Mouse (Mus musculus): ENCODE measurements around the gene Phlda2. TPM values are rescaled to one million over a fixed set of nuclear protein-coding genes. Genes with fewer than 3 reads are reported as not detected.

Gene Phlda2
- total and polyA plus RNA-seq, 2 experiments from 2014 or later: not detected

- 76% methylated on average over 6 of the region's 6 CpGs for WGBS
- H3K27ac ChIP-seq (ENCODE audit: low read depth): no peak overlapping the region
- DNase-seq (ENCODE audit: low spot score) (no peak), ATAC-seq (ENCODE audit: insufficient read depth, low read depth) (no peak)
- H3K36me3 ChIP-seq (replicated peaks; ENCODE audit: control insufficient read depth, insufficient read depth, low read length): no peaks in the 10 kb centered on the region
- no peaks in the 10 kb centered on the region for H3K9me3 ChIP-seq (replicated peaks; ENCODE audit: control insufficient read depth, low read length)
- H3K27me3 ChIP-seq (ENCODE audit: control insufficient read depth, insufficient read depth, low read length): 0 out of 2 replicates have a peak, but pooled peaks cover 5% of the 10 kb centered on the region
- no peaks in the 10 kb centered on the region for H3K4me1 ChIP-seq (ENCODE audit: control insufficient read depth, insufficient read depth)
- TF ChIP-seq EP300 (IDR thresholded peaks at IDR 0.05; ENCODE audit: low read depth): no peak
- no peak overlapping the region for H3K4me3 ChIP-seq (ENCODE audit: low read depth, low read length)
- no peak overlapping the region for H3K4me2 ChIP-seq (ENCODE audit: low read depth, low read length)
- H3K9ac ChIP-seq (replicated peaks; ENCODE audit: low read depth, low read length): no peak overlapping the region
Observed at GRCm38 (mm10) chr7:143489735-143490134, 13.2 kb downstream of the Phlda2 start.

- TF ChIP-seq CTCF (IDR thresholded peaks at IDR 0.05; ENCODE audit: low read depth): no peak
- TF ChIP-seq EP300 (IDR thresholded peaks at IDR 0.05; ENCODE audit: low read depth): no peak
- Histone ChIP-seq H3K27ac (ENCODE audit: low read depth) (no peak overlapping the region), H3K36me3 (replicated peaks; ENCODE audit: control insufficient read depth, insufficient read depth, low read length) (no peaks in the 10 kb centered on the region), H3K27me3 (ENCODE audit: control insufficient read depth, insufficient read depth, low read length) (peaks cover 19% of the 10 kb centered on the region; the same call in 1 of the 2 replicates), H3K9me3 (replicated peaks; ENCODE audit: control insufficient read depth, low read length) (no peaks in the 10 kb centered on the region), H3K9ac (replicated peaks; ENCODE audit: low read depth, low read length) (no peak overlapping the region), H3K4me3 (ENCODE audit: low read depth, low read length) (no peak overlapping the region), H3K4me1 (ENCODE audit: control insufficient read depth, insufficient read depth) (no peaks in the 10 kb centered on the region), H3K4me2 (ENCODE audit: low read depth, low read length) (no peak overlapping the region)
- ATAC-seq (ENCODE audit: insufficient read depth, low read depth) (no peak), DNase-seq (ENCODE audit: low spot score) (peak; percentile 3)
- WGBS: 12% methylated on average over 6 of the region's 6 CpGs
Observed at GRCm38 (mm10) chr7:143482541-143482940, 20.4 kb downstream of the Phlda2 start.

GRCm38 (mm10) chr7:143481806-143482387, 21.1 kb downstream of the Phlda2 start:
- no peaks in the 10 kb centered on the region for H3K4me1 ChIP-seq (ENCODE audit: control insufficient read depth, insufficient read depth)
- H3K9me3 ChIP-seq (replicated peaks; ENCODE audit: control insufficient read depth, low read length): no peaks in the 10 kb centered on the region
- TF ChIP-seq EP300 (IDR thresholded peaks at IDR 0.05; ENCODE audit: low read depth) (no peak), CTCF (IDR thresholded peaks at IDR 0.05; ENCODE audit: low read depth) (no peak)
- no peak for DNase-seq (ENCODE audit: low spot score)
- H3K27ac ChIP-seq (ENCODE audit: low read depth): no peak overlapping the region
- no peak overlapping the region for H3K4me2 ChIP-seq (ENCODE audit: low read depth, low read length)
- H3K4me3 ChIP-seq (ENCODE audit: low read depth, low read length): no peak overlapping the region
- peaks cover 19% of the 10 kb centered on the region; the same call in 1 of the 2 replicates for H3K27me3 ChIP-seq (ENCODE audit: control insufficient read depth, insufficient read depth, low read length)
- 43% methylated on average over 5 of the region's 5 CpGs for WGBS
- no peaks in the 10 kb centered on the region for H3K36me3 ChIP-seq (replicated peaks; ENCODE audit: control insufficient read depth, insufficient read depth, low read length)
- no peak for ATAC-seq (ENCODE audit: insufficient read depth, low read depth)
- no peak overlapping the region for H3K9ac ChIP-seq (replicated peaks; ENCODE audit: low read depth, low read length)

GRCm38 (mm10) chr7:143480498-143480897, 22.5 kb downstream of the Phlda2 start:
- Histone ChIP-seq H3K4me3 (ENCODE audit: low read depth, low read length) (no peak overlapping the region), H3K27me3 (ENCODE audit: control insufficient read depth, insufficient read depth, low read length) (peaks cover 19% of the 10 kb centered on the region; the same call in 1 of the 2 replicates), H3K9ac (replicated peaks; ENCODE audit: low read depth, low read length) (no peak overlapping the region), H3K4me2 (ENCODE audit: low read depth, low read length) (no peak overlapping the region), H3K4me1 (ENCODE audit: control insufficient read depth, insufficient read depth) (no peaks in the 10 kb centered on the region), H3K27ac (ENCODE audit: low read depth) (no peak overlapping the region), H3K36me3 (replicated peaks; ENCODE audit: control insufficient read depth, insufficient read depth, low read length) (no peaks in the 10 kb centered on the region), H3K9me3 (replicated peaks; ENCODE audit: control insufficient read depth, low read length) (no peaks in the 10 kb centered on the region)
- 23% methylated on average over 13 of the region's 13 CpGs for WGBS
- peak; percentile 46 for DNase-seq (ENCODE audit: low spot score)
- TF ChIP-seq CTCF (IDR thresholded peaks at IDR 0.05; ENCODE audit: low read depth) (peak; percentile 66), EP300 (IDR thresholded peaks at IDR 0.05; ENCODE audit: low read depth) (no peak)
- peak; percentile 27; the same call in 1 of the 2 replicates for ATAC-seq (ENCODE audit: insufficient read depth, low read depth)

- DNase-seq (ENCODE audit: low spot score): no peak
- TF ChIP-seq CTCF (IDR thresholded peaks at IDR 0.05; ENCODE audit: low read depth) (no peak), EP300 (IDR thresholded peaks at IDR 0.05; ENCODE audit: low read depth) (no peak)
- Histone ChIP-seq H3K4me2 (ENCODE audit: low read depth, low read length) (no peak overlapping the region), H3K27ac (ENCODE audit: low read depth) (no peak overlapping the region), H3K9ac (replicated peaks; ENCODE audit: low read depth, low read length) (no peak overlapping the region), H3K9me3 (replicated peaks; ENCODE audit: control insufficient read depth, low read length) (no peaks in the 10 kb centered on the region), H3K4me3 (ENCODE audit: low read depth, low read length) (no peak overlapping the region), H3K36me3 (replicated peaks; ENCODE audit: control insufficient read depth, insufficient read depth, low read length) (no peaks in the 10 kb centered on the region), H3K27me3 (ENCODE audit: control insufficient read depth, insufficient read depth, low read length) (peaks cover 14% of the 10 kb centered on the region; the same call in 1 of the 2 replicates), H3K4me1 (ENCODE audit: control insufficient read depth, insufficient read depth) (no peaks in the 10 kb centered on the region)
- WGBS: 78% methylated on average over 5 of the region's 5 CpGs
- ATAC-seq (ENCODE audit: insufficient read depth, low read depth): no peak
Observed at GRCm38 (mm10) chr7:143477800-143478199, 25.1 kb downstream of the Phlda2 start.
